Mouse (Mus musculus) frontal cortex, adult 2 months (tissue): ENCODE data around the gene Prkce. TPM values are rescaled to one million over a fixed set of nuclear protein-coding genes. Genes with fewer than 3 reads are reported as not detected.
A peak's percentile ranks its signal among the peaks of the same experiment; 100 is the strongest.

Experiments used
- DNase-seq, 2 experiments: peaks; one replicate each; pipeline ENCODE4 v3.0.0; 2022; ENCODE audit warnings: low spot score in 1 of 2; ENCODE audit errors: extremely low spot score in 1 of 2
- polyA plus RNA-seq: library from polyadenylated mRNA; depleted of rRNA; stranded (reverse); fragments of >200 nt; gene quantifications from 2 replicates; pipeline ENCODE4 v1.2.3, GENCODE M21; 2012

The Prkce gene
- polyA plus RNA-seq, 1 experiment = 96.6 TPM

- no peak for DNase-seq
Measured at GRCm38 (mm10) chr17:86397647-86398046, 230.1 kb downstream of the Prkce start.

DNA sequence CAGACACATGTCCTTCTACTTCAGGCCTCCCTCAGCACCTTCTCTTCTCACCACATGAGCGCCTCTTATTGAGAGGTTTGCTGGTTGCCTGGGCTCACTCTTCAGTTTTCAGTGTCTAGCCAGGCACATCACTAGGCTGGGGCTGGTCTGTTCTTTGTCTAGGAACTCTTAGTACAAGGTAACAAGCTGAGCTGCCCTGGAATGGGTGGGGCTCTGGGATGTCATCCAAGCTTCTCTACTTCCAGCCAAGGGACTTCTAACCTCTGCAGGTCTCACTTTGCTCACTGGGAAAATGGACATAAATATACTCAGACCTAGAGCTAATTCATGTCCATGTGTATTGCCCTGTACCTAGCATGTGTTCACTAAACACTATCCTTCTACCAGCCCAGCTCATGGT is 230.6 kb downstream of the Prkce start:
- no peak for DNase-seq

- DNase-seq = no peak
Measured at GRCm38 (mm10) chr17:86400032-86400431, 232.4 kb downstream of the Prkce start.

DNA sequence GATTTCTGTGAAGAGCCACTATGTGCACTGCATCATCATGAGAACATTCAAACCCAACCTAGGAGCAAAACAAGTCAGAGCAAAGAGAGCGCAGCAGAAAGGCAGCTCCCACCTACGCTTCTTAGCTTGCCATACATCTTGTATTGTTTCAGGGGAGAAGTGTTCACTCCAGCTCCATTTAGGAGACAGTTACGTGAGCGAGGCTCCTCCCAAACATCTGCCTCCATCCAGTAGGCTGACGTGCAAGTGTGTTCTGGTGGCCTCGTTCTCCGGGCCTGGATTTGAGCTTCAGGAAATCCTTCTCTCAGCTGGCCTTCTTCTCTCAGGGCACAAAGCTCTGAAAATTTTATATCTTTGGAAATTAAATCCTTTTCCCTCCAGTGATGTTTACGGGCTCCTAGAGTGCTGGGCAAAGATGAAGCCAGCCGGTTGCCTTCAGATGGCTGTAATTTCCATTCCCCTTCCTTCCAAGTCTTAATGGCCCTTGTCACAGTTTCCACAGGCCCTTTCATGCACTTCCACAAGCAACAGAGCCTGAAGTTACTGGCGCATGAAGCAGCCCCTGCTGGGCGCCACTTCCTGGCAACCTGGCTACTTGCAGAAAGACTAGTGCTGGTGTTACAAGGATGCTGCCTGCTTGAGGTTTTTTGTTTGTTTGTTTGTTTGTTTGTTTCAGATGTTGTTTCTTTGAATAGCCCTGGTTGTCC is 237.4 kb downstream of the Prkce start:
- peak; percentile 55 to 67 for DNase-seq

GRCm38 (mm10) chr17:86405644-86406043 is 238.1 kb downstream of the Prkce start:
- DNase-seq = no peak

- DNase-seq = no peak
Measured at GRCm38 (mm10) chr17:86407921-86408613, 240.5 kb downstream of the Prkce start.

DNA sequence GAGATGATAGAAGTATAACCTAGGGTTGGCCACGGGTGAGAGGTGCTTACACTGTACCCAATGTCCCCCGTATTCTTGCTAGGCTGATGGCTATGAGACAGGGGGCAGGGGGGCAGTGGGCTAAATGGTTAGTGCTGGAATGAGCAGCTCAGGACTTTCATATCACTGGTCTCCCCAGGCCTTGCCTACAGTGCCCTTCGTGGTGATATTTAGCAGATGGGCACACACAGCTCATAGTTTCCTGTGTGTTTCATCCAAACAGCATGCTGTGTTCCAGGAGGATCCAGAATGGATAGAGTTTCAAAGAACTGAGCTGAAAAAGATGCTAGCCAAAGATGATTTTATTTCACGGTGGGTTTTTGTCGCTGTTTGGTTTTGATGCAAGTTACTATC is 241.0 kb downstream of the Prkce start:
- DNase-seq = no peak

DNA sequence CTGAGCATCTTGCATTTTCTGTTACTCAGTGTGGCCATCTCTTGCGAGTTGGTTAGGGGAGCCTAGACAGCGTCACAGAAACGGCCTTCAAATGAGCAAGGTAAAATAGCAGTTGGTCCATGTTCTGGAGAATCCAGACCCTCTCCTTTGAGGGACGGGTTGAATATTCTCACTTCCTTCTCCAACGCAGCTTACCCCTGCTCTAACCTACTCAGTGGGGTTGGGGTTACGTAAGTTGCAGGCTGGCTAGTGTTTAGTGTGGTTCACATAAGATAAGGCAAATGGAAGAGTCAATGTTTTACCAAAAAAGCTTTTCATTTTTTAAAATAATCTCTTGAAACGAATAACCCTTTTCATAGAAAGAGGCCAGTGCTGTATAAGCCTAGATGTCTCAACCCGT is 241.9 kb downstream of the Prkce start:
- no peak for DNase-seq

- no peak for DNase-seq
Measured at GRCm38 (mm10) chr17:86410496-86410895, 242.9 kb downstream of the Prkce start.

DNA sequence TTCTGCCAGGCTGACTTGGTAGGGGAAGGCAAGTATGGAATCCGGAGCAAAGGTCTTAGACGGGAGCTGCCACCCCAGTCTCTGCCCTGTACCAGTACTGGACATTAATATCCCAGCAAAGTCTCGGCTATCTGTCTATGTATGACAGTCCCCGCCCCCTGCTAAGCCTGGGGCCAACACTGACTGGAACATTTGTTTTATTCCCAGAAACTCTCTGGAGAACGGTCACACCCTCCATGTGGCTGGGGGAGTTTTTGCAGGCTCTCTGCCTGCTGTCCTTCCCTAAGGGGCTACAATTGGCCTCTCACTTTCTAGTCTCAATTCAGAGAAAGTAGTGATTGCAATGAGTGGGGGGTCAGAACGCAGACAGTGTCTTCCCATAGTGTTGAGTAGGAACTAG is 244.6 kb downstream of the Prkce start:
- no peak for DNase-seq

DNA sequence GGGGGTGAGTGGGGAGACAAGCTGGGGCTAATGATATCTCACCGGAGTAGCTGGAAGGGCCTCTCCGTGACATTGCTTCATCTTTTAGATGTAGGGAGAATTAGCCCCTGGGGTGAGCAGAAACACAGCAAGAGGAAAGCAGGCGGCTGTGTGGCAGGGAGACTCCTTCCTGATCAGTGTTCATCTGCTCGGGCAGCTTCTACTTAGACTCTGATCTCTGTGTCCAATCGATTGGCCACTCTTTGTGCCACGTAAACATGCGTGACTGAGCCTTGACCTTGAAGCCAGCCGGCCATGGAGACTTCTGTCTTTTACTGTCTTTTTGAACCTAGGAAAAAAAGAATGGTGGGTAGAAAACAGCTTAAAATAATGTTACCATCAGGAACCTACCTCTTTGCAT is 247.0 kb downstream of the Prkce start:
- DNase-seq = no peak

GRCm38 (mm10) chr17:86415989-86416388 is 248.4 kb downstream of the Prkce start:
- DNase-seq = peak; percentile 65 to 73

DNA sequence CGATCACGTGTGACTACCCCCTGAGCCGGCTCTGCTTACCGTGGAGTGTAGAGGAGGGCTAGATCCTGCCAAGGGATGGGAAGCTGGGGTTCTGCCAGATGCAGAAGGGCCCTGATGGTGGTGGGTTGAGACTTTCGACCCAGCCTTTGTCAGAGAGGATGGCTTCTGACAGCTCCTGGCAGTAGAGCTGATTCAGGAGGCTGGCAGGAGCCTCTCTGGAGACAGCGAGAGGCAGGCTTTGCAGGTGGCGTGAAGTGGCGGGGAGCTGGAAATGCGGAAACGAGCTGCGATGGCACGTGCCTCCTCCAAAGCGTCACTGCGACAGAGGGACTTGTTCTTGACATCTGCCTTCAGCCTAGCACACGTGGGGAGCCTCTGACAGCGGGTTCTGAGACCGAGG is 250.7 kb downstream of the Prkce start:
- DNase-seq = peak in 1 of 2 experiments; percentile 50

GRCm38 (mm10) chr17:86419199-86419598 is 251.6 kb downstream of the Prkce start:
- DNase-seq = no peak

DNA sequence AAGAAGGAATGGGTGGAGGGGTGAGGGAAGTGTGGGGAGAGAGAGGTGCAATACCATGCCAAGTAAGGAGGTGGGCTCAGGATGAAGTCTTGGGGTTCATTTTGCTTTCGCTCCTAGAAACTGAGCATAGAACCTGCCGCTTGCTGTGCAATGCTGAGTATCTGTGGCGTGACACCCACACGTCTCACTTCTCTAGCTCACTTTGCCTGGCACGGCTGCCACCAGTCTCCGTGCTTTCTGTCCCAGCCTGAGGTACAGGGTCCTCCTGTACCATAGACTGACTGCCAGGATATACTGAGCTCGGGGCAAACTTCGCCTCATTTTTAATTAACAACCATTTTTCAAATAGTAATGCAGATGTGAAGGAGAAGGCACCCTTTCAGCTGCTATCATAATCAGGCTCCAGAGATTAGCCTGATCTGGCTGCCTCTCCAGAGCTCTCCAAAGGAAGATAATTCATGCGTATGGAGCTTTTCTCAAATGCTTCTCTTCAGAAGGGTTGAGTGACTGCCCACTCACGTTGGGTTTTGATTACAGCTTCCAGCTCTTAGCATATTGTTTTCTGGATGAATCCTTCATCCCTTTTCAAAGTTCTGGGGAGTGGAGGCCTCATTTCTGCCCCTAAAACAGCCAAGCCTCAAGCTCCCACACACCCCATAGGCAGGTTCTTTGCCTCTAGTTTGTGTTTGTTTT is 253.2 kb downstream of the Prkce start:
- peak in 1 of 2 experiments; percentile 57 for DNase-seq

DNA sequence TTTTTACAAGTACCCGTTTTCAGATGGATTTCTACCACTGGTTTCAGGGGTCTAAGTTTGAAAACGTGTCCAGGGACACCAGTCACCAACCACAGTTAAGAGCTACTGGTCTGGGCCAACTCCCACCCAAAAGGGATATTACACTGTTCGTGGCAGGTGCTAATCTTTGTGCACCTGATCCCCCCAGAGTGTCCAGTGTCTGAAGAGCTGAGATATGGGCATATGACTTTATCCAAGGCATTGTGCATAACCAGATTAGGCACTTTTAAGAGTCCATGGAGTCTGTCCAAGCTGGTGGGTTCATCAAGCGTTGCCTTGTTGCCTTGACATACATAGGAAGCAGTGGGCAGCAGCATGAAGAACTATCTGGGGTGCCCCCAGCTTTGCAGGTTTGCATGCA is 254.4 kb downstream of the Prkce start:
- DNase-seq = no peak

- DNase-seq = no peak
Measured at GRCm38 (mm10) chr17:86429877-86430276, 262.3 kb downstream of the Prkce start.

GRCm38 (mm10) chr17:86433117-86433516 is 265.5 kb downstream of the Prkce start:
- no peak for DNase-seq

DNA sequence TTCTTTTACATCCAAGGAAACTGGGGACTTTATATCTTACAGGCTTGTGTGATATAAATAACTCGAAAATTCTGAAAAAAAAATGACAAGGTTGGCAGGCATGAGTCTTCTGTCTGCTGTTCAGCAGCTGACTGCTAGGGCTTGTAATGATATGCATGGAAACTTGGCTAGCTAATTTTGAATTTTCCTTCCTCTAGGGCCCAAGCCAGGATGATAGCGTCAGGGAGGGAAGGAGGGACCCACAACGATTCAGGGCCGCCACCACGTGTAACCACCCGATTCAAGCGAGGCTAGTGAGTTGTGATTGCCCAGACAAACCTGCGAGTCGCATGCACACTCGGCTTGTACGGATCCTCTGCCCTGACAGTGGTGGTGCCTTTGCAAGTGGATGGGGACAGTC is 266.2 kb downstream of the Prkce start:
- peak in 1 of 2 experiments; percentile 76 for DNase-seq

DNA sequence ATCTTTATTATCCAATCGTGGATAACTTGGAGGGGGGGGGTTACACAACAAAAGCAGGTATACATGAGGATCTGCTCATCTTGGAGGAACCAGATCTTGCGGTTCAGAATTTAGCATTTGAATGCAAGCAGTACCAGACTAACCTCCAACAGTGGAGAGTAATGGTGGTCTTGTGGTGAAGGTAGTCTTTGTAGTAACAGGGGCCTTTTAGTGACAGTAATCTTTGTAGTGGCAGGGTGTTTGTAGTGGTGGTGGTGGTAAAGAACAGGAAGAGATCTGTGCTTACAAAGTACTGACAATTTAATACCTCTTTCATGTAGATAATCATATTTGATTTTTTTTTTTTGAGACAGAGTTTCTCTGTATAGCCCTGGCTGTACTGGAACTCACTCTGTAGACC is 267.2 kb downstream of the Prkce start:
- DNase-seq = no peak

- no peak for DNase-seq
Measured at GRCm38 (mm10) chr17:86435570-86435969, 268.0 kb downstream of the Prkce start.

GRCm38 (mm10) chr17:86435984-86436383 is 268.4 kb downstream of the Prkce start:
- no peak for DNase-seq
